Mouse (Mus musculus): ENCODE results near the gene Uba3. TPM values are rescaled to one million over a fixed set of nuclear protein-coding genes. Genes with fewer than 3 reads are reported as not detected.

The Uba3 gene
- polyA plus RNA-seq, 1 experiment: 52.7 TPM

Other genes starting within 250 kb of the Uba3 start
- not detected in 2 replicates for gene Fam19a4, start 145.2 kb downstream of the Uba3 start, polyA plus RNA-seq (2012; rRNA removed)
- 23.8 and 27.2 TPM in 2 replicates for gene Eogt, start 56.5 kb downstream of the Uba3 start, polyA plus RNA-seq (2012; rRNA removed)
- 4.2 and 8.2 TPM in 2 replicates for gene Tmf1, start 26.5 kb downstream of the Uba3 start, polyA plus RNA-seq (2012; rRNA removed)
- 159 and 162 TPM in 2 replicates for gene Arl6ip5, start 5.0 kb upstream of the Uba3 start, polyA plus RNA-seq (2012; rRNA removed)
- 0.06 and 0.18 TPM in 2 replicates for gene Lmod3, start 47.1 kb upstream of the Uba3 start, polyA plus RNA-seq (2012; rRNA removed)

Data from urinary bladder, adult 2 months (tissue).